Mouse (Mus musculus) G1E (cell line): Measurements from ENCODE around the gene E330009J07Rik.

Source experiments
- GATA1 ChIP-seq: IDR thresholded peaks from 2 replicates; pipeline ENCODE4 v1.6.1; 2012; ENCODE audit warnings: borderline replicate concordance, low read length, inconsistent platforms, mixed read lengths
- POLR2AphosphoS5 ChIP-seq: IDR thresholded peaks from 2 replicates; pipeline ENCODE4 v1.6.1; 2012; ENCODE audit warnings: low read depth, low read length, inconsistent platforms; ENCODE audit not compliant: insufficient replicate concordance

DNA sequence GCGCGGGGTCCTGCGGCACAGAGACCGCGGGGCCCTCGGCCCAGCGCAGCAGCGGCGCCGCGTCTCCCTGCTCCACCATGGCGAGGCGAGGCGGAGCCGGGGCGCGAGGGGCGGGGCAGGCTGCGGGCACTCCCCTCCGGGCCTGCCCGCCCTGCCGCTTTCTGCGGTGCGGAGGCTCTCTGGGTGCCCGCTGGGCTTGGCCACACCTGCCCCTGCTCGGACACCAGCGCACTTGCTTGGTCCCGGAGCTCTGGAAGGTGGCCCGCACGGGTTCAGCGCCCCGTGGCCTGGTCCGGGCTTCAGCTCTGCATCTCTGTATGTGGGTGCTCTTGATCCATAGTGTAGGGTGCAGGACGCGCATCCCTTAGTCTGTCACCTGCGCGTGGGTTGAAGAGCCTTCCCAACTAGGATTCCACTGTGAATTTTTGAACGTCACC, at the start of gene E330009J07Rik:
- no peak for TF ChIP-seq GATA1
- no peak for TF ChIP-seq POLR2AphosphoS5
